Mouse (Mus musculus): ENCODE results near the gene Pdss2.

DNA sequence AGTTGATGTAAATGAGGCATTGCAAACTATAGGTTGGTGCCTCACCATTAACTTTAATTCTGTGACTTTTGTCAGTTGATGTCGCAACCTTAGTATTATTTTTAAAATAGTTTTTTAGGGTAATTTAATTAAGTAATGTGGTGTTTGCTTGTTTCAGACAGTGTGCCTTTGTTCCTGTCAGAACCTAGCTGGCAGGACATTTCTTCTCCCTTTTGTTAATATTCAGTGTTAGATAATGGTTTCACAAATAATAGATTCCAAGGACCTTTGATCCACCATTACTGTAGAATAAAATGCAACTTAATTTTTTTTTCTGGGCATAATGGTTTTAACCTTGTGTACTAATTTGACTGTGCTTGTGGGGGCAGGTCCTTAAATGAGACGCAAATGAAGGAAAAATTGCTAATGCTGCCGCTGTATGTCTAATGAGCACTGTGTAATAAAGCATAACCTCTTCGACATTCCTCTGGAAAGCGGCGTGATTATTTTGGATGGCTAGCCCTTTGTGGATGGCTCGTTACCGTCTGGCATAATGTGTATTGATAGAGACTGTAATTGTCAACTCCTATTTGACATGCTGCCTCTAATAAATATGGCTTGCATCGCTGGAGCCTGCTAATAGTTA lies 96.2 kb downstream of the Pdss2 start:
- no peak for TF ChIP-seq CHD2 (IDR thresholded peaks at IDR 0.05; ENCODE audit: low read depth, low read length)
- no peak for TF ChIP-seq ZC3H11A (IDR thresholded peaks at IDR 0.05; ENCODE audit: borderline replicate concordance, low read depth, low read length)
- no peak for TF ChIP-seq MAFK (IDR thresholded peaks at IDR 0.05; ENCODE audit: insufficient read depth, low read depth, low read length)
- no peak for TF ChIP-seq HCFC1 (IDR thresholded peaks at IDR 0.05; ENCODE audit: borderline replicate concordance, insufficient read depth, low read length)

Measured in ES-E14 (cell line).